Mouse (Mus musculus) heart, embryonic 14.5 days (tissue): ENCODE measurements around the gene Zfp771. TPM values are rescaled to one million over a fixed set of nuclear protein-coding genes. Genes with fewer than 3 reads are reported as not detected.

Source experiments
- ATAC-seq: fragments of 200-750 bp; cut with Nextera tagmentation; 2 replicates; pipeline ENCODE4 v1.8.0; 2017; ENCODE audit warnings: low read depth, moderate TSS enrichment; ENCODE audit not compliant: insufficient number of reproducible peaks, insufficient read depth, low FRiP score
- H3K27ac ChIP-seq, 2 experiments: fragments of 200-500 bp in 1 of 2; fragments of 300-500 bp in 1 of 2; sonication (generic) in 1 of 2; replicated peaks in 1 of 2; 2 replicates each; pipeline ENCODE4 v1.5.1; 2012 to 2014; ENCODE audit warnings: low read depth in 2 of 2, low read length in 2 of 2, control low read depth in 1 of 2, mild to moderate bottlenecking in 1 of 2, mixed read lengths in 1 of 2; ENCODE audit not compliant: control insufficient read depth in 1 of 2, insufficient read depth in 1 of 2
- H3K27me3 ChIP-seq: fragments of 300-500 bp; sonication (generic); 2 replicates; pipeline ENCODE4 v1.6.1; 2014; ENCODE audit warnings: mild to moderate bottlenecking, low read length, control low read depth; ENCODE audit not compliant: control insufficient read depth, insufficient read depth
- H3K36me3 ChIP-seq: fragments of 300-500 bp; sonication (generic); 2 replicates; pipeline ENCODE4 v1.6.1; 2014; ENCODE audit warnings: mild to moderate bottlenecking, control low read depth, low read length, mixed read lengths; ENCODE audit not compliant: control insufficient read depth, insufficient read depth
- H3K4me1 ChIP-seq, 2 experiments: fragments of 200-500 bp in 1 of 2; fragments of 300-500 bp in 1 of 2; sonication (generic) in 1 of 2; 2 replicates each; pipeline ENCODE4 v1.6.1; 2012 to 2014; ENCODE audit warnings: low read length in 2 of 2, control low read depth in 1 of 2, mixed read lengths in 1 of 2; ENCODE audit not compliant: control insufficient read depth in 2 of 2, insufficient read depth in 2 of 2
- H3K4me2 ChIP-seq: fragments of 300-500 bp; sonication (generic); 2 replicates; pipeline ENCODE4 v1.6.1; 2014; ENCODE audit warnings: mild to moderate bottlenecking, low read length
- H3K4me3 ChIP-seq, 2 experiments: fragments of 200-500 bp in 1 of 2; fragments of 300-500 bp in 1 of 2; sonication (generic) in 1 of 2; 2 replicates each; pipeline ENCODE4 v1.5.1; 2012 to 2014; ENCODE audit warnings: low read length in 2 of 2, mild to moderate bottlenecking in 2 of 2, control low read depth in 1 of 2, low read depth in 1 of 2, moderate library complexity in 1 of 2; ENCODE audit not compliant: control insufficient read depth in 1 of 2, insufficient read depth in 1 of 2
- H3K9ac ChIP-seq: fragments of 300-500 bp; sonication (generic); 2 replicates; pipeline ENCODE4 v1.6.1; 2014; ENCODE audit warnings: mild to moderate bottlenecking, low read length
- H3K9me3 ChIP-seq: fragments of 300-500 bp; sonication (generic); 2 replicates; pipeline ENCODE4 v1.6.1; 2016; ENCODE audit warnings: low read length, control low read depth; ENCODE audit not compliant: control insufficient read depth
- WGBS: fragments of 180-500 bp; shearing (Covaris S2); extraction: QIAGEN DNeasy Blood & Tissue Kit; methylation state at CpG from one replicate; pipeline ENCODE4 v1.1.7; 2014; 5-methylcytosine and 5-hydroxymethylcytosine counted together
- polyA plus RNA-seq: library from polyadenylated mRNA; unstranded; fragments of >200 nt; fragmentation: Nextera tagmentation; extraction: Ambion mirVana; gene quantifications from 2 replicates; pipeline ENCODE4 v1.2.1, GENCODE M21; 2014

Gene Zfp771
- polyA plus RNA-seq, 1 experiment from 2014 or later = 31.4 TPM

GRCm38 (mm10) chr7:127296786-127297555, 52.9 kb downstream of the Zfp771 start:
- H3K27me3 ChIP-seq = no peaks in the 10 kb centered on the region
- ATAC-seq = no peak
- no peak overlapping the region for H3K4me3 ChIP-seq
- H3K4me1 ChIP-seq = peaks cover 7 to 13% of the 10 kb centered on the region in 2 experiments; a peak in 3 of 4 replicates
- no peak overlapping the region for H3K27ac ChIP-seq
- H3K9ac ChIP-seq = no peak overlapping the region
- H3K9me3 ChIP-seq = no peaks in the 10 kb centered on the region
- H3K36me3 ChIP-seq = no peaks in the 10 kb centered on the region
- 72% methylated on average over 5 of the region's 5 CpGs for WGBS
- H3K4me2 ChIP-seq = no peak overlapping the region

GRCm38 (mm10) chr7:127297586-127298193, 53.6 kb downstream of the Zfp771 start:
- Histone ChIP-seq H3K9me3 (no peaks in the 10 kb centered on the region), H3K27ac (no peak overlapping the region), H3K4me3 (no peak overlapping the region), H3K4me2 (no peak overlapping the region), H3K4me1 (peaks cover 7 to 13% of the 10 kb centered on the region in 2 experiments; a peak in 3 of 4 replicates), H3K36me3 (no peaks in the 10 kb centered on the region), H3K9ac (no peak overlapping the region), H3K27me3 (no peaks in the 10 kb centered on the region)
- ATAC-seq = no peak
- WGBS = 90% methylated on average over 5 of the region's 5 CpGs

Other genes with a start within 250 kb of the Zfp771 start
- gene Mvp, start 229.7 kb upstream of the Zfp771 start, polyA plus RNA-seq = 12.0 and 12.6 TPM in 2 replicates
- 0.84 TPM in 1 of 2 replicates, not detected in the other for gene Pagr1b, start 227.8 kb upstream of the Zfp771 start, polyA plus RNA-seq
- 23.1 and 25.4 TPM in 2 replicates for gene Pagr1a, start 226.9 kb upstream of the Zfp771 start, polyA plus RNA-seq
- 41.9 and 45.0 TPM in 2 replicates for gene Gm42742, start 223.2 kb upstream of the Zfp771 start, polyA plus RNA-seq
- gene Prrt2, start 223.1 kb upstream of the Zfp771 start, polyA plus RNA-seq = 2.1 and 3.2 TPM in 2 replicates
- 37.6 and 44.7 TPM in 2 replicates for gene Maz, start 217.2 kb upstream of the Zfp771 start, polyA plus RNA-seq
- 67.8 and 74.3 TPM in 2 replicates for gene Kif22, start 201.8 kb upstream of the Zfp771 start, polyA plus RNA-seq
- not detected in 2 replicates for gene Zg16, start 156.9 kb upstream of the Zfp771 start, polyA plus RNA-seq
- 0.65 and 1.2 TPM in 2 replicates for gene AI467606, start 152.9 kb upstream of the Zfp771 start, polyA plus RNA-seq
- gene Qprt, start 122.0 kb upstream of the Zfp771 start, polyA plus RNA-seq = 2.4 and 2.8 TPM in 2 replicates
- gene Spn, start 106.5 kb upstream of the Zfp771 start, polyA plus RNA-seq = 0.12 and 0.22 TPM in 2 replicates
- 33.7 and 34.8 TPM in 2 replicates for gene Cd2bp2, start 48.2 kb upstream of the Zfp771 start, polyA plus RNA-seq
- gene Tbc1d10b, start 35.8 kb upstream of the Zfp771 start, polyA plus RNA-seq = 20.2 and 21.2 TPM in 2 replicates
- gene Mylpf, start 35.4 kb upstream of the Zfp771 start, polyA plus RNA-seq = 11.7 and 14.9 TPM in 2 replicates
- 9.9 and 11.4 TPM in 2 replicates for gene Zfp553, start 11.2 kb upstream of the Zfp771 start, polyA plus RNA-seq
- 22.2 and 25.3 TPM in 2 replicates for gene Sept1, start 11.1 kb upstream of the Zfp771 start, polyA plus RNA-seq
- 168 and 172 TPM in 2 replicates for gene Dctpp1, start 16.4 kb downstream of the Zfp771 start, polyA plus RNA-seq
- 69.5 and 74.6 TPM in 2 replicates for gene Sephs2, start 29.8 kb downstream of the Zfp771 start, polyA plus RNA-seq
- 1.2 and 1.5 TPM in 2 replicates for gene Itgal, start 52.0 kb downstream of the Zfp771 start, polyA plus RNA-seq
- 5.6 TPM in 2 replicates for gene Zfp768, start 101.3 kb downstream of the Zfp771 start, polyA plus RNA-seq
- gene Zfp747, start 131.8 kb downstream of the Zfp771 start, polyA plus RNA-seq = 4.7 TPM in 2 replicates
- 4.5 and 4.6 TPM in 2 replicates for gene 9130019O22Rik, start 142.9 kb downstream of the Zfp771 start, polyA plus RNA-seq
- 3.8 and 4.6 TPM in 2 replicates for gene E430018J23Rik, start 149.4 kb downstream of the Zfp771 start, polyA plus RNA-seq
- 5.8 and 6.4 TPM in 2 replicates for gene Zfp764, start 162.5 kb downstream of the Zfp771 start, polyA plus RNA-seq
- 16.4 and 18.4 TPM in 2 replicates for gene Zfp688, start 177.8 kb downstream of the Zfp771 start, polyA plus RNA-seq
- gene Zfp689, start 204.9 kb downstream of the Zfp771 start, polyA plus RNA-seq = 4.0 and 4.9 TPM in 2 replicates
- gene Prr14, start 215.3 kb downstream of the Zfp771 start, polyA plus RNA-seq = 31.5 and 37.5 TPM in 2 replicates
- gene Fbrs, start 234.9 kb downstream of the Zfp771 start, polyA plus RNA-seq = 9.9 and 10.4 TPM in 2 replicates